Mouse (Mus musculus) heart, postnatal 0 days (tissue): ENCODE results near the gene Klre1.

Experiments used
- CTCF ChIP-seq: IDR thresholded peaks from 2 replicates; pipeline ENCODE4 v1.5.1; 2016; ENCODE audit warnings: antibody characterized with exemption, control low read depth, low read depth
- EP300 ChIP-seq: IDR thresholded peaks from 2 replicates; pipeline ENCODE4 v1.6.1; 2016; ENCODE audit warnings: antibody characterized with exemption, low read depth

GRCm38 (mm10) chr6:129575315-129575714 lies 2.4 kb upstream of the Klre1 start:
- TF ChIP-seq EP300 (no peak), CTCF (no peak)
